Mouse (Mus musculus): ENCODE measurements at regions not wholly inside any gene's neighbourhood (a gene's known extent, or its start where the extent isn't known, plus 50 kb on each side); places are given as distances from the start of the nearest gene placed in this dataset.

- no peak for DNase-seq (ENCODE audit: inconsistent age in 2 of 2, low spot score in 1 of 2)
Measured at GRCm38 (mm10) chr5:51930416-51930815, 259.9 kb downstream of the Dhx15 start.

GRCm38 (mm10) chr5:51928801-51929200 lies 261.5 kb downstream of the Dhx15 start:
- DNase-seq (ENCODE audit: inconsistent age in 2 of 2, low spot score in 1 of 2), result no peak

- DNase-seq (ENCODE audit: inconsistent age in 2 of 2, low spot score in 1 of 2), result no peak
Measured at GRCm38 (mm10) chr5:51923417-51923816, 266.9 kb downstream of the Dhx15 start.

GRCm38 (mm10) chr5:51922973-51923372 lies 267.3 kb downstream of the Dhx15 start:
- no peak for DNase-seq (ENCODE audit: inconsistent age in 2 of 2, low spot score in 1 of 2)

- no peak for DNase-seq (ENCODE audit: inconsistent age in 2 of 2, low spot score in 1 of 2)
Measured at GRCm38 (mm10) chr5:51922494-51922893, 267.8 kb downstream of the Dhx15 start.

- DNase-seq (ENCODE audit: inconsistent age in 2 of 2, low spot score in 1 of 2), result no peak
Measured at GRCm38 (mm10) chr5:51917812-51918448, 272.4 kb downstream of the Dhx15 start.

GRCm38 (mm10) chr5:51914731-51915130 lies 275.6 kb downstream of the Dhx15 start:
- DNase-seq (ENCODE audit: inconsistent age in 2 of 2, low spot score in 1 of 2), result no peak

- DNase-seq (ENCODE audit: inconsistent age in 2 of 2, low spot score in 1 of 2), result peak in 1 of 2 experiments; percentile 40
Measured at GRCm38 (mm10) chr5:51908861-51909260, 281.5 kb downstream of the Dhx15 start.

GRCm38 (mm10) chr5:51906315-51907109 lies 283.8 kb downstream of the Dhx15 start:
- no peak for DNase-seq (ENCODE audit: inconsistent age in 2 of 2, low spot score in 1 of 2)

GRCm38 (mm10) chr5:51894159-51894558 lies 296.2 kb downstream of the Dhx15 start:
- no peak for DNase-seq (ENCODE audit: inconsistent age in 2 of 2, low spot score in 1 of 2)

GRCm38 (mm10) chr5:51891341-51891740 lies 299.0 kb downstream of the Dhx15 start:
- DNase-seq (ENCODE audit: inconsistent age in 2 of 2, low spot score in 1 of 2), result no peak

- no peak for DNase-seq (ENCODE audit: inconsistent age in 2 of 2, low spot score in 1 of 2)
Measured at GRCm38 (mm10) chr5:51888404-51888803, 301.9 kb downstream of the Dhx15 start.

- no peak for DNase-seq (ENCODE audit: inconsistent age in 2 of 2, low spot score in 1 of 2)
Measured at GRCm38 (mm10) chr5:51882594-51882993, 307.7 kb downstream of the Dhx15 start.

GRCm38 (mm10) chr5:51882173-51882572 lies 308.1 kb downstream of the Dhx15 start:
- no peak for DNase-seq (ENCODE audit: inconsistent age in 2 of 2, low spot score in 1 of 2)

- no peak for DNase-seq (ENCODE audit: inconsistent age in 2 of 2, low spot score in 1 of 2)
Measured at GRCm38 (mm10) chr5:51876846-51877245, 309.3 kb upstream of the Ppargc1a start.

- DNase-seq (ENCODE audit: inconsistent age in 2 of 2, low spot score in 1 of 2), result no peak
Measured at GRCm38 (mm10) chr5:51873571-51873970, 306.0 kb upstream of the Ppargc1a start.

- no peak for DNase-seq (ENCODE audit: inconsistent age in 2 of 2, low spot score in 1 of 2)
Measured at GRCm38 (mm10) chr5:51871735-51872134, 304.2 kb upstream of the Ppargc1a start.

GRCm38 (mm10) chr5:51868223-51868713 lies 300.7 kb upstream of the Ppargc1a start:
- peak in 1 of 2 experiments; percentile 50 for DNase-seq (ENCODE audit: inconsistent age in 2 of 2, low spot score in 1 of 2)

GRCm38 (mm10) chr5:51866002-51866401 lies 298.5 kb upstream of the Ppargc1a start:
- DNase-seq (ENCODE audit: inconsistent age in 2 of 2, low spot score in 1 of 2), result no peak

GRCm38 (mm10) chr5:51860496-51860895 lies 293.0 kb upstream of the Ppargc1a start:
- DNase-seq (ENCODE audit: inconsistent age in 2 of 2, low spot score in 1 of 2), result no peak

GRCm38 (mm10) chr5:51853456-51854124 lies 286.1 kb upstream of the Ppargc1a start:
- DNase-seq (ENCODE audit: inconsistent age in 2 of 2, low spot score in 1 of 2), result no peak

- no peak for DNase-seq (ENCODE audit: inconsistent age in 2 of 2, low spot score in 1 of 2)
Measured at GRCm38 (mm10) chr5:51850091-51850490, 282.6 kb upstream of the Ppargc1a start.
